Mouse (Mus musculus): ENCODE measurements around the gene Rin3.

DNA sequence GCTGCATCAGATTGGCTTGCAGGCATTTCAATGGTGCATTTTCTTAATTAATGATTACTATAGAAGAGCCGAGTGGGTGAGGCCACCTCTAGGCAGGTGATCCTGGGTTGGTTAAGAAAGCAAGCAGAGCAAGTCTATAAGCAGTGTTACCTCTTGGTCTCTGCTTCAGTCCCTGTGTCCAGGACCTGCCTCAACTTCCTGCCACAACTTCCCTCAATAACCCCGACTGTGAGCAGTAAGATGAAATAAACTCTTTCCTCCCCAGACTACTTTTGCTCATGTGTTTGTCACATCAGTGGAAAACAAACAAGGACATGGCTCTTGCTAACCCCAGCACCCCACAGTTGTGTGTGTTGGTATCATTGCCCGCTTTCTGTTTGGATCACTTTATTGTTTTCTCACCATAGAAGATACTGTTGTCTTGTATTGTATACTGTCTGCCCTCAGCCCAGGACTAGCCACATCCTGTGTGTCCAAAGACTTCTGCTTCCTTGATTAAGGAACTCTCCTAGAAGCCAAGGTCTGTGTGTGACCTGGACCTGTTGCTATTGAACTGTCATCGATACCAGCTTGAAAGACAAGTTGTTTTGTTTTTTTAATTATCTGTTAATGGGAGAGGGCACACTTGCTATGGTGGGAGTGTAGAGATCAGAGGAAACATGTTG lies 38.3 kb downstream of the Rin3 start:
- TF ChIP-seq CTCF (IDR thresholded peaks at IDR 0.05) (no peak), EP300 (IDR thresholded peaks at IDR 0.05) (no peak)

Data from lung, postnatal 0 days (tissue).